Mouse (Mus musculus) ES-E14 (cell line): Measurements from ENCODE around the gene Mri1. TPM values are rescaled to one million over a fixed set of nuclear protein-coding genes. Genes with fewer than 3 reads are reported as not detected.

ENCODE experiments used
- DNase-seq: peaks from one replicate; pipeline ENCODE4 v3.0.0-alpha.2; 2013; ENCODE audit warnings: low read depth, low spot score
- H3K27ac ChIP-seq: 2 replicates; pipeline ENCODE4 v1.5.1; 2012; ENCODE audit warnings: low read depth, mild to moderate bottlenecking, low read length, moderate library complexity, mixed read lengths; ENCODE audit not compliant: poor library complexity, insufficient read depth, severe bottlenecking
- H3K36me3 ChIP-seq: 2 replicates; pipeline ENCODE4 v1.6.1; 2012; ENCODE audit warnings: mild to moderate bottlenecking, low read length, moderate library complexity, mixed read lengths; ENCODE audit not compliant: control insufficient read depth, poor library complexity, insufficient read depth, severe bottlenecking
- H3K4me1 ChIP-seq, 2 experiments: fragments of 150-350 bp in 1 of 2; sonication (generic) in 1 of 2; 2 replicates each; pipeline ENCODE4 v1.6.1; 2012; ENCODE audit warnings: low read length in 2 of 2, mild to moderate bottlenecking in 1 of 2, mixed read lengths in 1 of 2; ENCODE audit not compliant: control insufficient read depth in 2 of 2, insufficient read depth in 2 of 2, poor library complexity in 1 of 2
- H3K4me3 ChIP-seq, 2 experiments: fragments of 150-350 bp in 1 of 2; sonication (generic) in 1 of 2; 2 replicates each; pipeline ENCODE4 v1.5.1; 2012; ENCODE audit warnings: low read length in 2 of 2, low read depth in 1 of 2, mild to moderate bottlenecking in 1 of 2, mixed read lengths in 1 of 2; ENCODE audit not compliant: insufficient read depth in 1 of 2, poor library complexity in 1 of 2, severe bottlenecking in 1 of 2
- H3K9ac ChIP-seq: 2 replicates; pipeline ENCODE4 v1.6.1; 2012; ENCODE audit warnings: low read depth, mild to moderate bottlenecking, low read length, mixed read lengths; ENCODE audit not compliant: poor library complexity, insufficient read depth, severe bottlenecking
- H3K9me3 ChIP-seq: fragments of 150-350 bp; sonication (generic); 2 replicates; pipeline ENCODE4 v1.6.1; 2012; ENCODE audit warnings: low read depth, mild to moderate bottlenecking, low read length; ENCODE audit not compliant: control insufficient read depth, insufficient read depth
- CHD2 ChIP-seq: IDR thresholded peaks from 2 replicates; pipeline ENCODE4 v1.6.1; 2014; ENCODE audit warnings: mild to moderate bottlenecking, low read depth, low read length, inconsistent platforms
- HCFC1 ChIP-seq: IDR thresholded peaks from 2 replicates; pipeline ENCODE4 v1.6.1; 2012; ENCODE audit warnings: low read length, inconsistent platforms, borderline replicate concordance; ENCODE audit not compliant: insufficient read depth
- MAFK ChIP-seq: IDR thresholded peaks from 2 replicates; pipeline ENCODE4 v1.6.1; 2014; ENCODE audit warnings: mild to moderate bottlenecking, low read depth, low read length, inconsistent platforms; ENCODE audit not compliant: insufficient read depth
- ZC3H11A ChIP-seq: IDR thresholded peaks from 2 replicates; pipeline ENCODE4 v1.6.1; 2012; ENCODE audit warnings: low read depth, mild to moderate bottlenecking, inconsistent platforms, low read length, borderline replicate concordance
- ZNF384 ChIP-seq: IDR thresholded peaks from 2 replicates; pipeline ENCODE4 v1.6.1; 2012; ENCODE audit warnings: low read depth, low read length, inconsistent platforms
- in situ Hi-C, 2 experiments: fragments of 600-800 bp; cut with MboI; formaldehyde crosslinking; loops; one replicate each; pipeline ENCODE4 v1.15.1; 2025; ENCODE audit warnings: low sequenced_read_pairs in 2 of 2, inconsistent platforms in 1 of 2; ENCODE audit not compliant: unreplicated experiment in 2 of 2
- total RNA-seq: library from RNA; depleted of rRNA; stranded (reverse); fragments of 300-350 nt; gene quantifications from 2 replicates; pipeline ENCODE4 v1.2.3, GENCODE M21; 2012

Mri1 gene
- total RNA-seq, 1 experiment = 32.7 TPM

GRCm38 (mm10) chr8:84207811-84208210 lies 49.3 kb downstream of the Mri1 start:
- Histone ChIP-seq H3K9ac (peak overlapping the region; percentile 13; the same call in 1 of the 2 replicates), H3K9me3 (no peaks in the 10 kb centered on the region), H3K4me1 (peaks cover under 1 to 12% of the 10 kb centered on the region in 2 experiments; a peak in 2 of 4 replicates), H3K27ac (peak overlapping the region; percentile 56; the same call in 1 of the 2 replicates), H3K4me3 (no peak overlapping the region), H3K36me3 (peaks cover 25% of the 10 kb centered on the region; the same call in 1 of the 2 replicates)
- no peak for TF ChIP-seq CHD2
- no peak for TF ChIP-seq ZC3H11A
- no peak for TF ChIP-seq MAFK
- TF ChIP-seq HCFC1 = no peak
- no peak for TF ChIP-seq ZNF384
- in situ Hi-C loops = no loop called here
- no peak for DNase-seq

- H3K27ac ChIP-seq = no peak overlapping the region
- in situ Hi-C loops = no loop called here
- peaks cover 3 to 17% of the 10 kb centered on the region in 2 experiments; a peak in 2 of 4 replicates for H3K4me1 ChIP-seq
Measured at GRCm38 (mm10) chr8:84206666-84207065, 50.5 kb downstream of the Mri1 start.

GRCm38 (mm10) chr8:84205073-84205472 lies 52.1 kb downstream of the Mri1 start:
- no peak for DNase-seq
- Histone ChIP-seq H3K9me3 (no peaks in the 10 kb centered on the region), H3K27ac (no peak overlapping the region), H3K4me3 (no peak overlapping the region), H3K4me1 (peaks cover 3 to 19% of the 10 kb centered on the region in 2 experiments; a peak in 2 of 4 replicates), H3K36me3 (peaks cover 8% of the 10 kb centered on the region; the same call in 1 of the 2 replicates), H3K9ac (no peak overlapping the region)
- TF ChIP-seq CHD2 (no peak), MAFK (no peak), HCFC1 (no peak), ZNF384 (no peak), ZC3H11A (no peak)
- in situ Hi-C loops = no loop called here

More at GRCm38 (mm10) chr8:84206666-84207065, 50.5 kb downstream of the Mri1 start:
- H3K4me3 ChIP-seq = no peak overlapping the region
- TF ChIP-seq MAFK = peak; percentile 61; the same call in 1 of the 2 replicates
- no peak for TF ChIP-seq ZNF384
- no peak overlapping the region for H3K9ac ChIP-seq
- no peaks in the 10 kb centered on the region for H3K9me3 ChIP-seq
- no peak for DNase-seq
- peaks cover 15% of the 10 kb centered on the region; the same call in 1 of the 2 replicates for H3K36me3 ChIP-seq

GRCm38 (mm10) chr8:84203975-84204772 lies 53.0 kb downstream of the Mri1 start:
- H3K36me3 ChIP-seq = peaks cover 5% of the 10 kb centered on the region; the same call in 1 of the 2 replicates
- H3K4me1 ChIP-seq = peaks cover 3 to 24% of the 10 kb centered on the region in 2 experiments; a peak in 2 of 4 replicates
- DNase-seq = no peak
- in situ Hi-C loops = no loop called here
- TF ChIP-seq ZNF384 (0 out of 2 replicates have a peak, but pooled peaks have one; percentile 42), MAFK (no peak)
- peak overlapping the region; percentile 64 to 73 for H3K4me3 ChIP-seq
- H3K9ac ChIP-seq = peak overlapping the region; percentile 71
- H3K9me3 ChIP-seq = no peaks in the 10 kb centered on the region
- H3K27ac ChIP-seq = peak overlapping the region; percentile 24; the same call in 1 of the 2 replicates
